Mouse (Mus musculus): Measurements from ENCODE around the gene Evl. TPM values are rescaled to one million over a fixed set of nuclear protein-coding genes. Genes with fewer than 3 reads are reported as not detected.

The Evl gene
- polyA plus RNA-seq, 1 experiment from 2014 or later, result 147 TPM

DNA sequence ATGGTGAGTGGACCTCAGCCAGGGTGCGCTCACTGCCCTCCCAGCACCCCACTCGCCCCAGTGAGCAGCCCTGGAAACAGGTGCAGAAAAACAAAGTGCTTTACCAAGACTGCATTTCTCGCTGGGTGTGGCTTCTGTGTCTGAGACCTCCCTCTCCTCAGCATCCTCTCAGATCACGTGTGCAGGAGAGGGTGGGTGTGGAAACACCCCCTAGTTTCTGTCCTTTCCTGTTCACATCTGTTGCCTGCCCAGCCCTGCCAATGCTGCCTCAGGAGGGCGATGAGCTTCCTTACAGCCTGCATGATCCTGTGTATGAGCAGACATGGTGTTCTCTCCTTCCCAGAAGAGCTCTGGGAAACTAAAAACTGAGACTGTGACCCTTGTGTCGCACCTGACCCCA lies 131.9 kb downstream of the Evl start:
- Histone ChIP-seq H3K4me1 (no peaks in the 10 kb centered on the region), H3K27me3 (no peaks in the 10 kb centered on the region), H3K4me2 (no peak overlapping the region), H3K36me3 (ENCODE audit: poor library complexity, severe bottlenecking) (peaks cover 90% of the 10 kb centered on the region), H3K9me3 (replicated peaks) (no peaks in the 10 kb centered on the region), H3K4me3 (no peak overlapping the region), H3K9ac (no peak overlapping the region), H3K27ac (no peak overlapping the region)
- 78% methylated on average over 6 of the region's 6 CpGs for WGBS
- ATAC-seq, result no peak

DNA sequence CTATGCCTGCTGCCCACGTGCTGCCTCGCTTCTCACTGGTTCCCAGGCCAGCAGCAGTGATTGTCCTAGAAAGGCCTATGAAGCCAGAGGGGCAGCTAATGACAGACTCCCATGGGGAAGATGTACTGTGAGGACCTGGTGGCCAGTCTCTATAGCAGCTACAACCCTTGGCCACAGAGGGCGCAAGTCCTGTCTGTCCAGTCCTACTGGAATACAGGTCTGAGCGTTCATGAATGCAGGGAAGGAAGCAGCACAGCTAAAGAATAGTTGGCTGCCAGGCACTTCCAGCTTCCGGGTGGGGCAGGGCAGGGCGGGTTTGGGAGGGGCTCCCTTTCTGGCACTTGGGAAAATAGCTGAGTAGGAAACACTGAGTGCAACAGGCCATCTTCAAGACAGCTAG lies 132.4 kb downstream of the Evl start:
- ATAC-seq, result no peak

DNA sequence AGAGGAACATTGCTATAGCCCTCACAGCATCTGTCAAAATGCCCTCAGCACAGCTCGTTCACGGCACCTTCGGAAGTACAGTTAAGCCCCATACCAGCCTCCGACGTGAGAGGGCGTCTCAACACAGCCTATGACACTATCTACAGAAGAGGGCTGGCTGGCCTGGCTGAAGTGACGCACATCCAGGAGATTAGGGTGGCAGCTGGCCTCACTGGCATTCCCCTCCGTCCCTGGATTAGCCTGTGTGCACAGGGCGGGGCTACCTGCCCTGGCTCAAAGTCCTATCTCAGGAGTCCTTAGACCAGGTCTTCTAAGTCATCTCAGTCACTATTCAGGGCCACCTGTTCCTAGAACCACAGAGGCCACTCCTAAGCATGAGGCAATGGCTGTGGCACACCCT lies 134.6 kb downstream of the Evl start:
- Histone ChIP-seq H3K36me3 (ENCODE audit: poor library complexity, severe bottlenecking) (peaks cover 62% of the 10 kb centered on the region), H3K9ac (no peak overlapping the region), H3K27ac (no peak overlapping the region), H3K27me3 (no peaks in the 10 kb centered on the region), H3K4me3 (no peak overlapping the region), H3K4me1 (no peaks in the 10 kb centered on the region), H3K4me2 (no peak overlapping the region), H3K9me3 (replicated peaks) (no peaks in the 10 kb centered on the region)
- 92% methylated on average over 9 of the region's 9 CpGs for WGBS
- no peak for ATAC-seq

More for the DNA sequence above, 132.4 kb downstream of the Evl start:
- H3K4me1 ChIP-seq, result no peaks in the 10 kb centered on the region
- 70% methylated on average over 6 of the region's 6 CpGs for WGBS
- peaks cover 85% of the 10 kb centered on the region for H3K36me3 ChIP-seq (ENCODE audit: poor library complexity, severe bottlenecking)
- no peaks in the 10 kb centered on the region for H3K9me3 ChIP-seq (replicated peaks)
- no peak overlapping the region for H3K4me3 ChIP-seq
- H3K4me2 ChIP-seq, result no peak overlapping the region
- H3K27ac ChIP-seq, result no peak overlapping the region
- no peak overlapping the region for H3K9ac ChIP-seq
- no peaks in the 10 kb centered on the region for H3K27me3 ChIP-seq

DNA sequence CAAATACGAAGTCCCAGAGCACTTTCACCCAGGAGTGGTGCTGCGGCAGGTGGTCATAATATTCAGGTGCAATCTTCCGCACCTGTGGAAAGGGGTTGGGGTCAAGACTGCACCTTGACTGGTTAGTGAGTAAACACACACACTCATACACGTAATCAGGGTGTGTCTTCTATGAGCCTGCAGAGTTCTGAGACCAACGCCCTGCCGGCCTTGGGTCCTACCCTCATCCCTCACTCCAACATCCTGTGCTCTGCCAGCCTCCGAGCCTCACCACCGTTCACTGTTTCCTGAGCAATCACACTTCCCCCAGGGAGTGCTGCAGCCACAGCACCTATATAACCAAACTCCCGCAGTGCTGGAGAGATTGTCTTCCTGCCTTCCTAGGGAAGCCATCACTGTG lies 136.0 kb downstream of the Evl start:
- Histone ChIP-seq H3K4me3 (no peak overlapping the region), H3K36me3 (ENCODE audit: poor library complexity, severe bottlenecking) (peaks cover 49% of the 10 kb centered on the region), H3K4me2 (no peak overlapping the region), H3K27ac (no peak overlapping the region), H3K27me3 (no peaks in the 10 kb centered on the region), H3K9ac (no peak overlapping the region), H3K9me3 (replicated peaks) (no peaks in the 10 kb centered on the region), H3K4me1 (no peaks in the 10 kb centered on the region)
- no peak for ATAC-seq
- 88% methylated on average over 9 of the region's 9 CpGs for WGBS

DNA sequence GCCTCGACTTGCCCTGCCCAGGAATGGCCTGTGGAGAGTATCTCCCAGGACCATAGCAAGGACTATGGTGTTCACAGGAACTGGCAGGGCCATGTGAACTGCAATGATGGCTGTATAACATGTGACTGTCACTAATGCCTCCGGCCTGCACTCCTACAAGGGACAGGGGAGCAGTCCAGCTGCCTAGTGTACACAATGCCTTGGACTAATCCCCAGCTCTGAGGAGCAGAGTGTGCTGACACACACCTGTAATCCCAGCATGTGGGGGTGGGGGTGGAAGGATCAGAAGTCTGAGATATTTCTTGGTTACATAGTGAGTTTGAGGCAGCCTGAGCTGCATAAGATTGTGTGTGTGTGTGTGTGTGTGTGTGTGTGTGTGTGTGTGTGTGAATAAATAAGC lies 139.1 kb downstream of the Evl start:
- no peak overlapping the region for H3K9ac ChIP-seq
- no peak for ATAC-seq
- no peak overlapping the region for H3K27ac ChIP-seq
- 63% methylated on average over 2 of the region's 2 CpGs for WGBS
- no peaks in the 10 kb centered on the region for H3K27me3 ChIP-seq
- no peaks in the 10 kb centered on the region for H3K9me3 ChIP-seq (replicated peaks)
- no peak overlapping the region for H3K4me3 ChIP-seq
- H3K4me2 ChIP-seq, result no peak overlapping the region
- no peaks in the 10 kb centered on the region for H3K4me1 ChIP-seq
- peaks cover 18% of the 10 kb centered on the region for H3K36me3 ChIP-seq (ENCODE audit: poor library complexity, severe bottlenecking)

DNA sequence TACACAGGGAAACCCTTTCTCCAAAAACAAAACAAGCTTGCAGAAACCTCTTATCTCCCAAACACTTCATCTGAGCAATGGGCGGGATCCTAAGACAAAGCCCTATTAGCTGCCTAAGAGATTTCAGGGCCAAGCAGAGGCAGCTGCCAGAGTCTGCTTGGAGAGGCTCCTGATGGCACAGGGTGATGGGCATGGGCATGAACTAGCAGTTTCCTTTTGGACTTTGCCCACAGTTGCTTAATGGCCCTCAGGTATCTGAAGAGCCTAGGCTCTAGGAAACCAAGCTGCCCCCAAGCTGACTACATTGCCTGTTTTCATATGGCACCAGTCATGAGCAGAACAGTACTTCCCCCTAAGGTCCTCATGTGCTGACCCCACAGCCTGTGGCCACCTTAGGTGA lies 139.7 kb downstream of the Evl start:
- no peaks in the 10 kb centered on the region for H3K4me1 ChIP-seq
- H3K36me3 ChIP-seq (ENCODE audit: poor library complexity, severe bottlenecking), result peaks cover 12% of the 10 kb centered on the region
- no peak overlapping the region for H3K4me3 ChIP-seq
- ATAC-seq, result no peak
- no peak overlapping the region for H3K27ac ChIP-seq
- WGBS, result 100% methylated on average over 1 of the region's 1 CpGs
- no peaks in the 10 kb centered on the region for H3K27me3 ChIP-seq
- H3K4me2 ChIP-seq, result no peak overlapping the region
- H3K9ac ChIP-seq, result no peak overlapping the region
- no peaks in the 10 kb centered on the region for H3K9me3 ChIP-seq (replicated peaks)

DNA sequence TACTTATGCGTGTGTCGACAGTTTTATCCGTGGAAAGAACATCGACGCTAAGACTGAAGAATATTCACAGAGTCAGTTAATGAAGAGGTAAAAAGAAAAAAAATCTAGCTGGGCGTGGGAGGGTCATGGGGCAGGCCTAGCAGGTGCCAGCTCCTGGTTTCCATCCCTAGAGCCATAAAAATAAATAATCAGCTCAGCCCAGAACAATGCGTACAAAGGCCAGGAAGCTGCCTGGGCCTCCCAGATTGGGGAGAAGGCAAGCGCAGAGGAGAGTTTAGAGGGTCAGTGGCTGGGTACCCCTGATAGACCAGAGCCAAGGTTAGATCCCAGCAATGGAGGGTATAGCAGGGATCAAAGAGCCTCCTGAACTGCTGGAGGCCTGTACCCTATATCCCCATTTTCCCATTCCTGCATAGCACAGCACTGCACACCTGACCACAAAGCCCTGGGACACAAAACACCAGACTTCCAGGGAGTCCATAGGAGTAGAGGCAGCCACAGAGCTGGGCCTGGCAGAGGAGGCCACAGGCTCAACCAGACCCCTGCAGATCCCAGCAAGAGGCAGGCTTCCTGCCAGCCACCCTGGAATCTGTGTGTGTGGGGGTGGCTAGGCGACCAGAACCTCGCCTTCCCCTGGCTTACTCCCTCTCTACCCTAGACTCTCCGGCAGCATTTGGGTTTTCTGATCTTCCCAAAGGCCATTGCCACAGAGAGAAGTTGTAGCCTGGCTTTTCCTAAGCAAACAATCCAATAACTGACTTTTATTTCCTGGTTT lies 144.4 kb downstream of the Evl start:
- H3K27ac ChIP-seq, result no peak overlapping the region
- H3K4me2 ChIP-seq, result no peak overlapping the region
- no peaks in the 10 kb centered on the region for H3K36me3 ChIP-seq (ENCODE audit: poor library complexity, severe bottlenecking)
- no peak overlapping the region for H3K9ac ChIP-seq
- no peak for ATAC-seq
- WGBS, result 87% methylated on average over 11 of the region's 11 CpGs
- H3K4me1 ChIP-seq, result peaks cover 7% of the 10 kb centered on the region; the same call in 1 of the 2 replicates
- peaks cover 42% of the 10 kb centered on the region for H3K27me3 ChIP-seq
- no peak overlapping the region for H3K4me3 ChIP-seq
- no peaks in the 10 kb centered on the region for H3K9me3 ChIP-seq (replicated peaks)

DNA sequence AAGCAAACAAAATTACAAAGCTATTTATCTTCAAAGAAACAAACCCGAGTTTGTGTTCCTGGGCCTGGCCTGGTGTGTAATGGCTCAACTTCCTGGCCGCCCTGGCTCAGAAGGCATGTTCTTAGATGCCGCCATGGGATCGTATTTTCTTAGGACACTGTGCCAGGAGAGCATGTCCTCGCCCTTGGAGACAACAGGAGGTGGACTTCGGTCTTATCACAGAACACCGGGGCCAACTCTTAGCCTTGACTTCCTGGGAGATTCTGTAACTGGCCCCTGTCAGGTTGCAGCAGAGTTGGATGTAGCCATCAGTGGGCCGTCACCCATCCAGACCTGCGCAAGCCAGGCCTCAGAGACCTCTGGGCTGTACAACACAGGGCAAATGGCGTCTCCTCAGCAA lies 145.1 kb downstream of the Evl start:
- Histone ChIP-seq H3K9me3 (replicated peaks) (no peaks in the 10 kb centered on the region), H3K36me3 (ENCODE audit: poor library complexity, severe bottlenecking) (no peaks in the 10 kb centered on the region), H3K9ac (no peak overlapping the region), H3K27ac (no peak overlapping the region), H3K4me1 (peaks cover 7% of the 10 kb centered on the region; the same call in 1 of the 2 replicates), H3K4me2 (no peak overlapping the region), H3K27me3 (peaks cover 49% of the 10 kb centered on the region), H3K4me3 (no peak overlapping the region)
- no peak for ATAC-seq
- 87% methylated on average over 10 of the region's 10 CpGs for WGBS

DNA sequence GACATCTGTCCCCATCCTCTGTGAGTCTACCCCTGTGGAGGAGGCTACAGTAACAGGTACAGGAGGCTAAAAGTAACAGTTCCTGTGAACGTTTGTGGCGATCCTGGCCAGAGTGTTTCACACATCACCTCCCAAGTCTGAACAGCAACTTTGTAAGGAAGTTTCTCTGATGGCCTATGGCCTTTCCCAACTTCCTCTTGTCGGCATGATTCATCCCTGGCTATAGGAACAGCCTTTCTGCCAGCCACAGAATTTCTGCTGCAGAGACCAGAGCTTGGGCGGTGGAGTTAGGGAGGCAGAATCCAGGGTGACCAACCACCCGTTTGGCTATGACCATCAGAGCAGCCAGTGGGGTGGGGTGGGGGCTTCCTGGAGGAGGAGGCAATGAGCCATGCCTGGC lies 145.5 kb downstream of the Evl start:
- H3K27me3 ChIP-seq, result peaks cover 52% of the 10 kb centered on the region
- no peaks in the 10 kb centered on the region for H3K36me3 ChIP-seq (ENCODE audit: poor library complexity, severe bottlenecking)
- peaks cover 7% of the 10 kb centered on the region; the same call in 1 of the 2 replicates for H3K4me1 ChIP-seq
- H3K4me2 ChIP-seq, result no peak overlapping the region
- H3K27ac ChIP-seq, result no peak overlapping the region
- ATAC-seq, result no peak
- H3K9ac ChIP-seq, result no peak overlapping the region
- no peak overlapping the region for H3K4me3 ChIP-seq
- no peaks in the 10 kb centered on the region for H3K9me3 ChIP-seq (replicated peaks)
- 81% methylated on average over 5 of the region's 5 CpGs for WGBS

DNA sequence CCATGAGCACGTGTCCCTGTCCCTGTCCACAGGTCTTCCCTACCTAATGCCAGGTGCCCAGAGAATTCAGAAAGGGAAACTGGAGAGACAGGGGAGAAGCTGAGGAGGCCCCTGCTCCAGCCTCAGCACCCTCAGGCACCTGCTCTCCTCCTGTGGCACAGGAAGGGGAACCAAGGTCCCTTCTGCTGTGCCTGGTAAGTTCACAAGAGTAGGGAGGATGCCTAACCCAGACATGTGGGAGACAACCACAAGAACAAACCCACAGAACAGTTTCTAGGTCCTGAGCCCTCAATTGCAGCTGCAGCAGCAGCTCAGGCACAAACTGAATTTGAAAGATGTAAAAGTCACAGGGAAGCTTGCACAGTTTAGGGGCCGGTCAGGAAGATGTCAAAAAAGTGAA lies 146.7 kb downstream of the Evl start:
- Histone ChIP-seq H3K4me2 (no peak overlapping the region), H3K4me1 (peaks cover 7% of the 10 kb centered on the region; the same call in 1 of the 2 replicates), H3K27ac (no peak overlapping the region), H3K27me3 (peaks cover 52% of the 10 kb centered on the region), H3K36me3 (ENCODE audit: poor library complexity, severe bottlenecking) (no peaks in the 10 kb centered on the region), H3K4me3 (no peak overlapping the region), H3K9ac (no peak overlapping the region), H3K9me3 (replicated peaks) (no peaks in the 10 kb centered on the region)
- 48% methylated on average over 2 of the region's 2 CpGs for WGBS
- ATAC-seq, result no peak

DNA sequence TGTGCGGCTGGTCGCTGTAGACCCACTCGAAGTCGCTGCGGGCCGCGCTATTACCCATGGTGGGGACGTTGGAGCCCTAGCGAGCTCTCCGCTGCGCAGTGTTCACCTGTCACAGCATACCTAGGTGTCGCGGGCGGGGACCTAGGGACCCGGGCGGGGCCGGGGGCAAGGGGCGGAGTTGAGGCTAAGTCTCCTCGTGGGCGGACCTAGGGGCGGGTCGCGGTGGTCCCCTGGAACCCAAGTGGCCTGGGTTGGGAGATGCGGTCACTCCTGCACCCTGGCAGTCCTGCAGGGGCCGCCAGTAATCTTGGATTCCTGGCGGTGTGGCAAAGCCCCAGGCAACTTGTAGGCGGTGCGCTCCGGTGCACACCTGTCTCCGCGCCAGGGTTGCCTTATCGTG lies 147.7 kb downstream of the Evl start, which contains the start of gene Degs2:
Degs2 (minus strand) TSS at position 131 of the 400 bp plus-strand sequence.
- Histone ChIP-seq H3K9me3 (replicated peaks) (no peaks in the 10 kb centered on the region), H3K27me3 (peaks cover 52% of the 10 kb centered on the region), H3K4me3 (peak within 1 kb of the TSS; percentile 24; the same call in 1 of the 2 replicates), H3K36me3 (ENCODE audit: poor library complexity, severe bottlenecking) (no peaks in the 10 kb centered on the region), H3K9ac (no peak within 1 kb of the TSS), H3K27ac (no peak within 1 kb of the TSS), H3K4me1 (peaks cover 7% of the 10 kb centered on the region; the same call in 1 of the 2 replicates), H3K4me2 (peak within 1 kb of the TSS; percentile 48)
- 1% methylated on average over 32 of the region's 32 CpGs for WGBS
- ATAC-seq, result no peak

DNA sequence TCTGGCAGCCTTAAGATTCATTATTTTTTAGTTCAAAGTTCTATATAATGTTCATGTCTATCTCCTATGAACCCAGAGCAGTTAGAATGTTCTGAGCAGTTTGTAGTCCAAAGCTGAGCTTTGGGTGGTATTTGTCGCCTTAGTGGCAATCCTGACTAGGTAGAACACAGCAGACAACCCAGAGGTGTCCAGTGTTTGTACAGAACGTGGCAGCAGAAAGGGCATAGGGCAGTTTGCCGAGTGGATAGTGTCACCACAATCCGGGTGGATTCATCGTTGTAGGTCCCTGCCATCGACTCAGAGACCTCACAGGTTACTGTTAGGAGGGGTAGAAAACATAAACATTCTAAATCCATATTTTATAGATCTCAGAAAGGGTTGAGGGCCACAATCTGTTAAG lies 151.0 kb downstream of the Evl start:
- Histone ChIP-seq H3K27ac (no peak overlapping the region), H3K27me3 (peaks cover 44% of the 10 kb centered on the region), H3K36me3 (ENCODE audit: poor library complexity, severe bottlenecking) (no peaks in the 10 kb centered on the region), H3K9me3 (replicated peaks) (no peaks in the 10 kb centered on the region), H3K4me2 (no peak overlapping the region), H3K4me3 (no peak overlapping the region), H3K9ac (no peak overlapping the region), H3K4me1 (peaks cover 7% of the 10 kb centered on the region; the same call in 1 of the 2 replicates)
- WGBS, result 89% methylated on average over 6 of the region's 6 CpGs
- ATAC-seq, result no peak

DNA sequence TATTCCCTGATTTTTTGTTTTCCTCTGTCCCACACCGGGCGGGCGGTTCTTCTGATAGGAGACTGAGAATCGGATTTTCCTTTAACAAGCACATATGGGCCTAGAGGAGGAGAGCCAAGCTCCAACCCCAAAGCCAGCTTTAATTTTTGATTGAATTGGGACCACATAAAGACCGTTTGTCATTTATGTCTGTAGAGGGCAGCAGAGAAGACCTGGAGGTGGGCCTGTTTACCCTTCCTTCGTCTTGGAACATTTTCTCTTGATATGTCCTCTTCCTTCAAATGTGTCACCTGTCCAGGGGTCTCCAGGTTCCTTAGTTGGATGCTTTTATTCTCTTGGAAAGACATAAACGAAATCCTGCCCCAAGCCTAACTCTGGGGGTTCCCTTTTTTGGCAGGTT lies 151.6 kb downstream of the Evl start:
- Histone ChIP-seq H3K27me3 (peaks cover 38% of the 10 kb centered on the region), H3K9me3 (replicated peaks) (no peaks in the 10 kb centered on the region), H3K27ac (no peak overlapping the region), H3K4me3 (no peak overlapping the region), H3K4me1 (peaks cover 7% of the 10 kb centered on the region; the same call in 1 of the 2 replicates), H3K4me2 (no peak overlapping the region), H3K36me3 (ENCODE audit: poor library complexity, severe bottlenecking) (no peaks in the 10 kb centered on the region), H3K9ac (no peak overlapping the region)
- WGBS, result 44% methylated on average over 7 of the region's 7 CpGs
- no peak for ATAC-seq
